Mouse (Mus musculus): ENCODE measurements at regions not wholly inside any gene's neighbourhood (a gene's known extent, or its start where the extent isn't known, plus 50 kb on each side); places are given as distances from the start of the nearest gene placed in this dataset.

DNA sequence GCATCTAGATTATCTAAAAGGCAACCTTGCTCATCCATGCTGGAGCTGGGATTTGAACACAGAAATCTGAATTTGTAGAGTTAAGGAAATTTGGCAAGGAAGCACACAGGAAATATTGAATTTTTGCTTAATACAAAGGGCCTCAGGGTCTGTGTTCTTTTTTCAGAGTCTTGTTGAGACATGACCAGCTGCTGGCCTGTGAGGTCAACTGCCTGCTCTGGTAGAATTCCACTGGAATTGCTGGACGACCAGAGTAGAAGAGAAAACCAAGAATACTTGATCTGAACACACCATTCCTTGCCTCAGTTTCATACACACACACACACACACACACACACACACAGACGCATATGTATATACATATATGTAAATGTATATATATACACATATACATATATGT lies 84.1 kb upstream of the Lifr start:
- DNase-seq = no peak

DNA sequence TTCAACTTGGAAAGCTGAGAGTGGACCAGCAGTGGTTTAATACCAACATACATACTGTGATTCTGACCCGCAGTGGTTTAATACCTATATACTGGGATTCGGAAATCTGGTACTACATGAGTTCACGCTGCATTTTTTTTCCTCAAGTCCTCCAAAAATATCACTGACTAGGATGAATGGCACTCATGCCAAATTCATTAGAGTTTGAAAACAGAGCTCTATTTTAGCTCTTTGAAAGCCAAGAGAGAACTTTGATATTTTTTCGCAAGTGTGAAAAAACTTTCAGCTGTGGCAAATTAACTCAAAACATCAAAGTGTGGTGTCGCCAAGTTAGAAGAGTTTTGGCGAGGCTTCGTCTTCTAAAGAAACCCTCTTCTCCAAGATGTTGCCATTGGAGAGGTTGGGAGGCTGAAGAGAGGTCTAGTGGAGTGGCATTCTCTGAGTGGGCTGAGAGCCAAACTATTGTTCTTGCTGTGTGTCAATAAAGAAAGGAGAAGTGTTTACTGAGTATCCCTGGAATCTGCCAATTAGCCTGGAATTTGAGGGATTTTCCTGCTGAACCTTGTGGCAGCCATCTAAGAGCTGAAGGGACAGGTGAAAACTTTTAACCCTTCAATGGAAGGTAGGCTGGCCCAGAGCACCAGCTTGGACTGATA lies 81.6 kb upstream of the Lifr start:
- no peak for DNase-seq

DNA sequence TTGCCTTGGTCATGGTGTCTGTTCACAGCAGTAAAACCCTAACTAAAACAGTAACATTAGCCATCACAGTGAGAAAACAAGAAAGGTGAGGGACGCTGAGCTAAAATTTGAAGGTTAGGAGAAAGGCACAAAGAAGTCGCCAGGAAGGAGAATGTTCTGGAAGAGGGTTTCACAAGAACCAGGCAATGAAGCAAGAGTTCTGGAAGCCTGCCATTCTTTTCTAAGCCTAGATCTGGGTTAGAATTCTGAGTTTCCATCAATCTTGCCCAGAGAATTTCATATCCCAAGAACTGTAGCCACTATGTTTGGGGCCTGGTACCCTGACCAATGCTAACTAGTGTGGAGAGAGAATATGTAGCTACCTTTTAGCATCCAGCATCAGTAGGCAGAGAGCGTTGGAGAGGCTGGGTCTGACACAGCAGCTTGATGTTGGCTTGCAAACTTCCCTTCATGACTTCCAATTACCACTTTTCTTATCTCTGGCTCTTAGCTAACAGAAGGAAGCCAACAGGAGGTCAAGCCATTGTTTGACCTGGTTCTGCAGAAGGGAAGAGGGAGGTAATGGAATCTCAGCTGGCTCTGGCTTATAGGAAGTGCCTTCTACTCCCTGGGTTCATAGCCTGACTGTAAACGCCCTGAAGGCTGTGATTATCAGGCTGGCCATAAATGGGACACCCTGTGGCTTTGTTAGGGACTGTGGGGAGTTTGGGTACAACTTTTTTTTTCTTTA lies 79.3 kb upstream of the Lifr start:
- no peak for DNase-seq

DNA sequence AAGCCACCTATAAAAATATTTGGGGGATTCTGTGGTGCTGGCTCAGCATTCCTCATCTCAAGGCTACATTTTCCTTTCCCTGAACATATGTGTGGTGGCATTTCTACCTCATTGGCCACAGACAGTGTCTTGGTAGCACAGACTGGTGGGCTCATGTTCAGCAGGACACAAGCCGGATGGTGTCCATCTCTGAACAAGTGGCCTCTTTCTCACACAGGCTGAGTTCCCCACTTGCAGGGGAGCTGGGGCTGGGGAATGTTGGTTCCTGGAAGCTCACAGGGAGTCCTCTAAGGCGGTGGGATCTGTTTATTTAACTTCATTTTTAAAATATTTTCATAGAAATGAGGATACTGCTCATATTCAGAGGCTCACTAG lies 78.7 kb upstream of the Lifr start:
- no peak for DNase-seq

DNA sequence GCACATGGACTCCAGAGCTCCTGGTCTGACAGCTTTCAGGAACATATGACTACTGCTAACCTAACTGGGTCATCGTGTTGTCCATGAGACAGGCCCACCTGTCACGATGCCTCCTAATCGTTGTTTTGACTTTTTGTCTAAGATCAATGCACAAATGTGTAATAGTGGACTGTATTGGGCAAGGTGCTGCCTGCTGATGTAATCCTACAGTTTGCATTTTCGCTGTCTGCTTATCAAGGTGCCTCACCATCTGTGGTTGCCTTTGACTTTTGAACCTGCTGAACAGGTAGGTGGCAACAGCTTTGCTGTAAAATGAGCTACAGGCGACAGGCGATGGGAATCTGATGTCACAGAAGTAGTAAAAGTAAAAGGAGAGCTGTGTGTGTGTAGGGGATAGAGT lies 78.0 kb upstream of the Lifr start:
- DNase-seq = no peak

DNA sequence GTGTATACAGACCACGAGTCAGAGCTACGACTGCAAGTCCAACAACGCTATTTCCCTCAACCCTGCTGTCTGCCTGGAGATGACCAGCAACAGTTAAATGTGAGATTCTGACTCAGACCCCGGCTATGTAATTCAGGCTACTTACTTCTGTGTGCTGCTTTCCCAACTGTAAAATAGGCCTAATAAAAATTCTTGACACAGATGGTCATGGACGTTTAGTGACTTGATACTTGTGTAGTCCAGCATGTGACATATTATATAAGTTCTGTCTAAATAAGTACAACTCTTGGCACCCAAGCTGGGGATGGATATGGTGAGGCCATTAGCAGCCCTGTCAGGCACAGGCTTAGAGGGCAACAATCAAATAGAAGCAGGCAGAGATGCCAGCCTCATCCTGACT lies 77.4 kb upstream of the Lifr start:
- DNase-seq = no peak

DNA sequence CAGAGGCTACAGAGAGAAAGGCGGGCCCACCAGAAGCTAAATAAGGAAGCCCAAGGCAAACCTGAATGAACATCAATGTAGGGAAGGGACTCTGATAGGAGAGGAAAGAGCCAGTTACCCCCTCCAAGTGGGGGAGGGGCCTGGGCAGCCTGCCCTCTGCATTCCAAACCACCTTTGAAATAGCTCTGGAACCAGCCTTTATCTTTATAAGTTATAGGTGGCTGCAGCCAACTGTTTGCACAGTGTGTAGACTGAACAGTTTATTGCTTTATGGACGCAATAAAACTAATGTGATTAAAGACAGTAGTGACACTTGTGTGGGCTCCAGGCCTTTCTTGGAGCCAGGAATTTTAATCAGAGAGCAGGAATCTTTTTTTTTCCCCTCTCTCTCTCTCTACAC lies 75.4 kb upstream of the Lifr start:
- DNase-seq = no peak

DNA sequence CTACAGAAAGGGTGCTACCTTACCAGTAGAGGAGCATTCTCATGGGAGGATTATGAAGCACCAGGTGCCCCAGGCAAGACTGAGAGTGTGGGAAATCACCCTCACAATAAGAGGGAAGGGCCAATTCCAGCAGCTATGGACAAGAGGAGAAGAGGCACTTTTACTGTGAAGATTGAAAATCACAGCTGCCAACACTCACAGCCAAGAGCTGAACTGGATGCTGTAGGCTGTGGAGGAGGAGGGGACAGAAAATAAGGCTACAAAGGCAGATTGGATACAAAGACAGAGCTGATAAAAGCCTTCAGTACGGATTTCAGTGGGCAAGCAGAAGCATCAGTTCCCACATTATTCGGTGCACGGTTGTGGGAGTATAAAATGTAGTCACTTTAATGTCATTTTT lies 74.4 kb upstream of the Lifr start:
- no peak for DNase-seq

DNA sequence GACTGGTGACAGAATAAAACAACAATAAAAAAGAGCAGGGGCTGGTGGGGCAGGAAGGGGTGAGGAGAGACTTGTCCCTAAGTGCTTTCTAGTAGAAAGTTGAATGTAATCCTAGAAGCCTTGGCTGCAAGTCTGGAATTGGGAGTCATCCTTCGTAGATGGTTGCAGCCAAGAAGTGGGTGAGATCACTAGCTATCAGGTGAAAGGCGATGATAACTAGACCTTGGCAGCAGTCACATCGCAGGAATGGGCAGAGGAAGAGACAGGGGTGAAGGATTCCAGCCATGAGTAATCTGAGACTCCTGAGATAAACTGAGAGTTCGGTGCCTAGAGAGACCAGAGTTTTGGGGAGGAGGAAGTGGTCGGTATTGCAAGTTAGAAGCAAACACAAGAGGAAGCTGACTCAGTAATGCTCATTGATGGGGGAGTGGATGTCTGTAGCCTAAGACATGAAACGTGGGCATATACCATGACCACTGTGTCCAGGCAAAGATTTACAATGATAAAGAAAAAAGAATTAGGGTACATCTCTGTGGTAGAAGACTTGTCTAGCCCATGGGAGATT lies 73.1 kb upstream of the Lifr start:
- no peak for DNase-seq

DNA sequence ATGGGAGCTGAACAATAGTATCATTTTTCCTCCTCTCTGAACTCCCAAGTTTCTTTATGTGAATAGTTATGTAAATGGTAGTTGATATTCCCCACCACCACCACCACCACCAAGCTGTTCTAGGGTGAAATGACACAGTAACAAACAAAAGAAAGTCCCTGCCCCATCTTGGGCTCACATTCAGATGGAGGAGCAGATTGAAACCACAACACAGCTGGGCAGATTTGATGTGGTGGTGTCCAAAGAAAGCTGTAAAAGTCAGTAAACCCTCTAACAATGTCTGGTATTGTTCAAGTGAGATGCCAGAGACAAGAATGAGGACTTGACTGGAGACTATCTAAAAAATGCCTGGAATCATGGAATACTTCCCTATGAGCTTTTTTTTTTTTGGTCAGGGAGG lies 67.8 kb upstream of the Lifr start:
- DNase-seq = no peak

DNA sequence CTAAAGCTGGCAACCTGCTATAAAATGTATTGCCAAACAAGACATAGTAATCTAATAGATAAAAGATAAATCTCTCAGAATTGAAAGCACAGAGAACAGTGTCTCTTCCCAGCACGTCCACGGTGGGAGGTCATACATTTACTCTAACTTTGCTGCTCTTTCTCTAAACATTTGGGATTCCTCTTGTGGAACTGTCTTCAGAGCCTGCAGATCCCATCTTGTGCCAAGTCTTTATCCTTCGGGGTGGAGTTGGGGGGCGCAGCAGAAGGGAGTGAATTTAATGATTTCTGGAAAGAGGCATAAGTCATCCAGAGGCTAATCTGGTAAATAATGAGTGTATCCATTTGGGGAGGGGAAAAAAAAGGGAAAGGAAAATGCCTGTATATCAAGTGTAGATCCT lies 65.2 kb upstream of the Lifr start:
- DNase-seq = no peak

DNA sequence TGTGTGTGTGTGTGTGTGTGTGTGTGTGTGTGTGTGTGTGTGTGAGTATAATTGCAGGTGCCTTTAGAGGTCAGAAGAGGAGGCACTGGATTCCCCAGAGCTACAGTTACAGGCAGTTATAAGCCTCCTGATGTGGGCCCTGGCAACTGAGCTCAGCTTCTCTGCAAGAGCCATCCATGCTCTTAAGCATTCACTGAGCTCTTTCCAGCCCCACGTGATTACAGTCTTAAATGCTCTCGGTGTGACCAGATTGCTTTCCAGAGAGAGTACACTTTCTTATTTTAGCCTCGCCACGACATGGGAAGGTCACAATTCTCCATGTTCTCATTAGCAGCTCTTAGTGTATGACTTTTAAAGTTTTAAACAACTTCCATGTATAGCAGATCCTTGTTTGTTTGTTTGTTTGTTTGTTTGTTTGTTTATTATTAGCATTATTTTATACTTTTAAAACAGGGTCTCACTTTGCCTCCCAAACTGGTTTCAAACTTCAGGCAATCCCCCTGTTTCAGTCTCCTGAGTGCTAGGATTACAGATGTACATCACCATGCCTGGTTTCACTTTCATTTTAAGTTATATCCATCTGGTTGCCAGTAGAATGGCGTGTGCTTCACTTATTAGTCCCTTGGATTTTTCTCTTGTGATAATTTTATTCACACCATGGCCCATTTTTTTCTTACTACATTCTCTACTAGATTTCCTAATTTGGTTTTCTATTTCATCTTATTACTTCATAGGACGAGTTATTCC lies 58.9 kb upstream of the Lifr start:
- DNase-seq = no peak

DNA sequence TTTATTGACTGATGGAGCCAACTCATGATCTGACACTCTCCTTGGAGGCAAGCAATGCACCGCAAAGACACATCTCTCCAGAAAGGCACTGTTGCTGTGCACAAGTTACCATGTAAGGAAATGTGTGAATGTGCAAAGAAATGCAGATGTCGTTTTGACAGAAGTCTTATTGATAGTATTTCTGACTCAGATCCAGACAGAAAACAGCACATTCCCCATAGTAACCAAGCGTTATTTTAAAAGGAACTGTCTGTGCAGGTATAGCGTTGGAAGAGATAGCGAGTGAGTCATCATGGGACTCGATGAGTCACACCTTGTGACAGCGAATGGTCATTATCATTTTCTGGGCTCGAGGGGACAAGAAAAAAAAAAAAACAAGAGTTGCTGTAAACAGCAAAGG lies 52.9 kb upstream of the Lifr start:
- peak; percentile 24 for DNase-seq

DNA sequence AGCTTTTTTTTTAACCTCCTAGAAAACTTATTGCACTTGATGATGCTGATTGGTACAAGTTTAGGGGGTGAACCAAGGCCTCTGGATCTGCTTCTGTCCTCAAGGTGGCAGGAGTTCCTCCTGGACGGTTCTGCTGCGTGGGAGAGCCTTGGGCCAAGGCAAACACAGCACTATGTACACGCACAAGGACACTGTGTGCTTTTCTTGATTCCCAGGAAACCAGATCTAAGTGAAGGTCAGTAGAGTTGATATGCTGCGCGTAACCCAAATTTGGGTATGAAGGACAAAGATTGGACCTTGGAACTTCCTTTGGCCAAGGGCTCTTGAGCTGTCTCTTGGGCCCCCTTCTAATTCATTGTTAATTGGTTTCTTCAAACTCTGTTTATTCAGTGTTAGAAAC lies 51.3 kb upstream of the Lifr start:
- DNase-seq = no peak

DNA sequence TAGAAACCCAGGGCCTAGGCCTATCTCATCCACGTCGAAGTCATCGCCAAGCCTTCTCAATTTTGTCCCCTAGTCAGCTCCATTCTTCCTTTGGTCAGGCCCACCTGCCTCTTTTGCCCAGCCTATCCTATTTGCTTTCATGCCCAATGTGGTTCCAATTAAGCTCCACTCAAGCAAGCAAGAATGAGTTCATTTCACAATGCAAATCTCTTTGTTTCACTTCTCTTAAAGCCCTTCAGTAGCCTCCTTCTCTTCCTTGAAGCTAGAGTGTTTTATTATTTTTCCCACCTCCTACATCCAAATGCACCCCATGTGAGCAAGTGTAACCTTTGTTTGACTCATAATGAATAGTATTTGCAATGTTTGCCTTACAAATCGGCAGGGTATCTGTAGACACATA lies 50.6 kb upstream of the Lifr start:
- DNase-seq = no peak
